Mouse (Mus musculus): ENCODE results near the gene Sec11a.

- TF ChIP-seq HCFC1 (IDR thresholded peaks at IDR 0.05; ENCODE audit: borderline replicate concordance, insufficient read depth, low read length) (no peak), ZNF384 (IDR thresholded peaks at IDR 0.05; ENCODE audit: low read depth, low read length) (no peak), CHD2 (IDR thresholded peaks at IDR 0.05; ENCODE audit: low read depth, low read length) (no peak), ZC3H11A (IDR thresholded peaks at IDR 0.05; ENCODE audit: borderline replicate concordance, low read depth, low read length) (no peak)
These were observed 33.0 kb upstream of the Sec11a start for GRCm38 (mm10) chr7:80980566-80980965.
